Mouse (Mus musculus) forebrain, postnatal 0 days (tissue): ENCODE measurements at regions not wholly inside any gene's neighbourhood (a gene's known extent, or its start where the extent isn't known, plus 50 kb on each side); places are given as distances from the start of the nearest gene placed in this dataset.

Experiments
- ATAC-seq: fragments of 200-750 bp; cut with Nextera tagmentation; 2 replicates; pipeline ENCODE4 v1.8.0; 2017; ENCODE audit warnings: mild to moderate bottlenecking, moderate library complexity
- DNase-seq: peaks from one replicate; pipeline ENCODE4 v3.0.0-alpha.2; 2015
- H3K27ac ChIP-seq: fragments of 300-500 bp; sonication (generic); 2 replicates; pipeline ENCODE4 v1.5.1; 2014; ENCODE audit warnings: low read depth, mild to moderate bottlenecking, antibody characterized with exemption, low read length, moderate library complexity, mixed read lengths
- H3K27me3 ChIP-seq: fragments of 300-500 bp; sonication (generic); 2 replicates; pipeline ENCODE4 v1.6.1; 2014; ENCODE audit warnings: mild to moderate bottlenecking, low read length, mixed read lengths; ENCODE audit not compliant: insufficient read depth
- H3K36me3 ChIP-seq: fragments of 300-500 bp; sonication (generic); 2 replicates; pipeline ENCODE4 v1.6.1; 2014; ENCODE audit warnings: mild to moderate bottlenecking, moderate library complexity; ENCODE audit not compliant: insufficient read depth
- H3K4me1 ChIP-seq: fragments of 300-500 bp; sonication (generic); 2 replicates; pipeline ENCODE4 v1.6.1; 2014; ENCODE audit warnings: antibody characterized with exemption; ENCODE audit not compliant: insufficient read depth
- H3K4me2 ChIP-seq: fragments of 300-500 bp; sonication (generic); 2 replicates; pipeline ENCODE4 v1.6.1; 2014; ENCODE audit warnings: low read depth, mild to moderate bottlenecking, moderate library complexity
- H3K4me3 ChIP-seq: fragments of 300-500 bp; sonication (generic); 2 replicates; pipeline ENCODE4 v1.5.1; 2014; ENCODE audit warnings: low read depth, low read length, mixed read lengths
- H3K9ac ChIP-seq: fragments of 300-500 bp; sonication (generic); 2 replicates; pipeline ENCODE4 v1.6.1; 2014; ENCODE audit warnings: mild to moderate bottlenecking
- H3K9me3 ChIP-seq: fragments of 300-500 bp; sonication (generic); 2 replicates; pipeline ENCODE4 v1.6.1; 2016; ENCODE audit warnings: low read length
- CTCF ChIP-seq: sonication (generic); IDR thresholded peaks from 2 replicates; pipeline ENCODE4 v1.5.1; 2016; ENCODE audit warnings: antibody characterized with exemption, control low read depth, low read depth
- WGBS: fragments of 180-500 bp; shearing (Covaris S2); extraction: QIAGEN DNeasy Blood & Tissue Kit; methylation state at CpG from one replicate; pipeline ENCODE4 v1.1.7; 2014; 5-methylcytosine and 5-hydroxymethylcytosine counted together

- Histone ChIP-seq H3K9me3 (no peaks in the 10 kb centered on the region), H3K36me3 (no peaks in the 10 kb centered on the region), H3K4me1 (0 out of 2 replicates have a peak, but pooled peaks cover 7% of the 10 kb centered on the region), H3K4me3 (no peak overlapping the region), H3K4me2 (no peak overlapping the region), H3K9ac (no peak overlapping the region), H3K27me3 (peaks cover 4% of the 10 kb centered on the region; the same call in 1 of the 2 replicates), H3K27ac (no peak overlapping the region)
- no peak for TF ChIP-seq CTCF
- no peak for ATAC-seq
- WGBS = 34% methylated on average over 3 of the region's 3 CpGs
- DNase-seq = no peak
Observed at GRCm38 (mm10) chr6:100420602-100421001, 133.3 kb upstream of the Rybp start.

DNA sequence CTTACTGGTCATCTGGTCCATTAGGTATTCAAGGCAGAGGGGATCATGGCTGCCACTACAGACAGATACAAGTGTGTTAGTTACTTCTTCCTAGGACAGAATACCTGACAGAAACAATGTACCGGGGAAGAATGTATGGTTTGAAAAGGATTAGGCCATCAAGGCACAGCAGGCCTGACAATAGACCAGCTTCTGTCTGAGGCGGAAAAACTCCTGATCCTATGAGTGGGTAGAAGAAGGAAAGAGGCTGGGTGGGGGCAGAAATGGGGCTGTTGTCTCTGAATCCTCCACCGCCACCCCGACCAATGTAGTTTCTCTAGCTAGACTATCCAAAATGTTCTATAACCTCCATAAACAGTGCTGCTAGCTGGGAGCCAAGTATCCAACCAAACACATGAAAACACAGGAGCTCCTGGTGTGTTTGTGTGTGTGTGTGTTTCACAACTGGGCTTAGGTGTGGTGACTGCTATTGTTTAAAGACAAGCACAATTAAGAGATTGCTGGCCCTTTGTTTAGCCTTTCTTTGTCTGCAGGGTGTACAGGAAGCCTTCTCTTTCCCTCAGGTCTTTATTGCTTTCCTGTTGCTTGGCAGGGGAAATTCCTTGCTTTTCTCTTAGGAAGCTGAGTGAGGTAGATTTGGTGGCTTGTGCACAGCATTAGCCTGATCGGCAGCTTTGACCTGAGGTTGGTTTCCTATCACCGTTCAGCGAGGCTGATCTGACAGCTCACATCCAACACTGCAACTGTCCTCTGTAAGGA, 132.7 kb upstream of the Rybp start:
- no peak for TF ChIP-seq CTCF
- H3K9ac ChIP-seq = no peak overlapping the region
- no peaks in the 10 kb centered on the region for H3K36me3 ChIP-seq
- H3K9me3 ChIP-seq = no peaks in the 10 kb centered on the region
- ATAC-seq = no peak
- H3K4me2 ChIP-seq = no peak overlapping the region
- WGBS = 48% methylated on average over 7 of the region's 7 CpGs
- H3K27ac ChIP-seq = no peak overlapping the region
- H3K4me3 ChIP-seq = no peak overlapping the region
- H3K4me1 ChIP-seq = 0 out of 2 replicates have a peak, but pooled peaks cover 7% of the 10 kb centered on the region
- no peak for DNase-seq
- H3K27me3 ChIP-seq = peaks cover 4% of the 10 kb centered on the region; the same call in 1 of the 2 replicates

DNA sequence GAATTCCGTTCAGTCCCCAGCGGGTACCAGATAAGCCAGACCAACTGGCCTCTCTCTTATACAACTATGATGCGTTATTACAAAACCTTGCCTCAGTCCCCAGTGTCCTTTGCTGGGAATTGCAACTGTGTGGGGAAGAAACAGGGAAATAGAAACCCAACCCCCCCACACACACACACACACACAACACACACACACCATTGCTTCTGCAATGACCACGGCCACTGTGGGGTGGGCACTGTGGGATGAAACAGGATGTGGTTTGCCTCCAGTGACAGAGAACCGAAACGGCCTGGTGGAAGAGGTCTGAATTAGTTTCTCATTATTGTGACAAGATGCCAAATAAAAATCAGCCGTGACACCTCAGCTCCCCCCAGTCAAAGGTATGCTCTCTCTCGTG, 128.8 kb upstream of the Rybp start:
- ATAC-seq (no peak), DNase-seq (no peak)
- WGBS = 84% methylated on average over 8 of the region's 8 CpGs
- no peak for TF ChIP-seq CTCF
- Histone ChIP-seq H3K36me3 (no peaks in the 10 kb centered on the region), H3K9ac (no peak overlapping the region), H3K4me2 (no peak overlapping the region), H3K9me3 (no peaks in the 10 kb centered on the region), H3K27me3 (no peaks in the 10 kb centered on the region), H3K27ac (no peak overlapping the region), H3K4me1 (no peaks in the 10 kb centered on the region), H3K4me3 (no peak overlapping the region)

DNA sequence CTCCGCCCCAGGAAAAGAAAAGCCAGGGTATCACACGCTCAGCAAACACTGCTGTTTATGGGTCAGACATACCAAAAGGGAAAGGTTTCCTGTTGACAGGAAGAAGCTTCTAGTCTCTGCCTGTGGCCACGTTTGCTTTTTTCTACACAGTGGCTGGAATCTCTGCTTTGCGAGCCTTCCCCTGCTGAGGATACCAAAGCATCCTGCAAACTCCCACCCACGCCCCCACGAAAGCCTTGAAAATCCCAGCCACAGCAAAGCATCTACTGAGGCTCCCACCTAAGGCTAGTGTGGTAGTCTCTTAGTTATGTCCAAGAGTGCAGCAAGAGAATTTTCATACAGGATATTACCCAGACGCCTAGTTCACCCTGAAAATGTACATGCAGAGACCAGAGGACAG, 128.2 kb upstream of the Rybp start:
- no peaks in the 10 kb centered on the region for H3K36me3 ChIP-seq
- no peak overlapping the region for H3K27ac ChIP-seq
- H3K9ac ChIP-seq = no peak overlapping the region
- no peaks in the 10 kb centered on the region for H3K27me3 ChIP-seq
- no peaks in the 10 kb centered on the region for H3K9me3 ChIP-seq
- ATAC-seq (no peak), DNase-seq (no peak)
- H3K4me3 ChIP-seq = no peak overlapping the region
- TF ChIP-seq CTCF = no peak
- 74% methylated on average over 7 of the region's 7 CpGs for WGBS
- no peak overlapping the region for H3K4me2 ChIP-seq
- no peaks in the 10 kb centered on the region for H3K4me1 ChIP-seq

- Histone ChIP-seq H3K27ac (no peak overlapping the region), H3K4me1 (no peaks in the 10 kb centered on the region), H3K9me3 (no peaks in the 10 kb centered on the region), H3K36me3 (no peaks in the 10 kb centered on the region), H3K27me3 (no peaks in the 10 kb centered on the region), H3K9ac (no peak overlapping the region), H3K4me2 (no peak overlapping the region), H3K4me3 (no peak overlapping the region)
- DNase-seq = no peak
- ATAC-seq = no peak
- no peak for TF ChIP-seq CTCF
- 72% methylated on average over 4 of the region's 4 CpGs for WGBS
Observed at GRCm38 (mm10) chr6:100414836-100415235, 127.6 kb upstream of the Rybp start.

DNA sequence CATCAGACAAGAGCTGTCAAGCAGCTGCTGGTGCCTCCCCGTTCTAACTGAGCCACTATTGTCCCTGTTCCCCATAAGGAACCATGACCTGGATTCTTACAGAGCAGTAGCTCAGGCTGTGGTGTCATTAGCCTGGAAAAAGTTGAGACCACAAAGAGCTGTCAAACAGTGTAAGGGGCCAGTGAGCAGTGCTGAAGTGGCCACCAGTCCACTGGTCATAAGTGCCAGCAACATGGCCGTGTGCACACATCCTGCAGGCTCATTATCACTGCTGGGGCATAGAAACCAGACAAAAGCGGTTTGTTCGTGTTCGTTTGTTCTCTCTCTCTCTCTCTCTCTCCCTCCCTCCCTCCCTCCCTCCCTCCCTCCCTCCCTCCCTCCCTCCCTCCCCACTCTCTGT, 125.2 kb upstream of the Rybp start:
- H3K9ac ChIP-seq = no peak overlapping the region
- H3K27ac ChIP-seq = no peak overlapping the region
- H3K36me3 ChIP-seq = no peaks in the 10 kb centered on the region
- no peak for TF ChIP-seq CTCF
- H3K27me3 ChIP-seq = no peaks in the 10 kb centered on the region
- H3K4me1 ChIP-seq = no peaks in the 10 kb centered on the region
- ATAC-seq (no peak), DNase-seq (no peak)
- no peak overlapping the region for H3K4me2 ChIP-seq
- no peak overlapping the region for H3K4me3 ChIP-seq
- WGBS = 30% methylated on average over 5 of the region's 5 CpGs
- no peaks in the 10 kb centered on the region for H3K9me3 ChIP-seq

DNA sequence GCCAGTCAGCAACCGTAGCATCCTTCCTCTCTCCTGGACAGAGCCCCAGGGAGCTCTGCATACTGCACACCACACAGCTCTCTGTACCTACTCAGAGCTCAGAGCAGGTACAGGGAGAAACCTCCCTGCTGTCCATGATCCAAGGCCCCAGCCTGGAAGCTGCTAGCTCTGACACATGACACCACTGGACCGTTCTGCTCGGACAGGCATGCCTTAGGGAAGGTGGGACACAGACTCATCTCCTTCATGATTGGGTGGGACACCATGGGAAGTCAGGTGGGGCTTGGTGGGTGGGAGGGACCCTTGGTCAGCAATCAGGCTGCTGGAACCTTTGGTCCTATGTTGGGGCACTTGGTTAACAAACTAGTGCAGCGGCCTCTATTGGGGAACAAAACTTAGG, 124.7 kb upstream of the Rybp start:
- Histone ChIP-seq H3K4me3 (no peak overlapping the region), H3K27me3 (no peaks in the 10 kb centered on the region), H3K4me1 (no peaks in the 10 kb centered on the region), H3K27ac (no peak overlapping the region), H3K9ac (no peak overlapping the region), H3K36me3 (no peaks in the 10 kb centered on the region), H3K9me3 (no peaks in the 10 kb centered on the region), H3K4me2 (no peak overlapping the region)
- ATAC-seq (no peak), DNase-seq (no peak)
- WGBS = 91% methylated on average over 4 of the region's 4 CpGs
- TF ChIP-seq CTCF = no peak
